Mouse (Mus musculus) central nervous system, embryonic 11.5 days (tissue): ENCODE measurements around the gene Git1. TPM values are rescaled to one million over a fixed set of nuclear protein-coding genes. Genes with fewer than 3 reads are reported as not detected.

ENCODE experiments used
- polyA plus RNA-seq: library from polyadenylated mRNA; depleted of rRNA; stranded (reverse); fragments of >200 nt; gene quantifications from 2 replicates; pipeline ENCODE4 v1.2.3, GENCODE M21; 2012; rRNA removed

The Git1 gene
- polyA plus RNA-seq, result 60.2 and 62.4 TPM in 2 replicates

GRCm38 (mm10) chr11:77493512-77494343 is at the start of gene Git1:
Gene Git1 (plus strand): TSS chr11:77493562.

GRCm38 (mm10) chr11:77462283-77463100 is 30.9 kb upstream of the Git1 start, which contains the start of gene Coro6:
Gene Coro6 (plus strand): TSS chr11:77462411.

GRCm38 (mm10) chr11:77489591-77490235 is 3.6 kb upstream of the Git1 start, which contains the start of gene Ankrd13b:
Gene Ankrd13b (minus strand): TSS chr11:77489678.

GRCm38 (mm10) chr11:77514832-77515636 is 21.7 kb downstream of the Git1 start, which contains the start of gene Abhd15:
Gene Abhd15 (plus strand): TSS chr11:77515121.

GRCm38 (mm10) chr11:77515637-77516552 is 22.5 kb downstream of the Git1 start, which contains the start of gene Trp53i13:
Gene Trp53i13 (minus strand): TSS chr11:77515980.

GRCm38 (mm10) chr11:77519043-77519442 is 25.7 kb downstream of the Git1 start, which contains the start of gene Gm10392:
Gene Gm10392 (minus strand): TSS chr11:77519198.

Other genes with a start within 250 kb of the Git1 start
- 1.4 and 3.8 TPM in 2 replicates for gene Coro6, start 31.2 kb upstream of the Git1 start, polyA plus RNA-seq
- gene Ankrd13b, start 3.9 kb upstream of the Git1 start, polyA plus RNA-seq, result 100 and 120 TPM in 2 replicates
- gene Abhd15, start 21.6 kb downstream of the Git1 start, polyA plus RNA-seq, result 0.73 and 0.77 TPM in 2 replicates
- gene Trp53i13, start 22.4 kb downstream of the Git1 start, polyA plus RNA-seq, result 17.9 and 19.1 TPM in 2 replicates
- not detected in 2 replicates for gene Gm10392, start 25.6 kb downstream of the Git1 start, polyA plus RNA-seq
- gene Taok1, start 114.3 kb downstream of the Git1 start, polyA plus RNA-seq, result 11.5 and 21.5 TPM in 2 replicates
- gene Nufip2, start 192.6 kb downstream of the Git1 start, polyA plus RNA-seq, result 16.5 and 24.0 TPM in 2 replicates
- 1.4 and 3.6 TPM in 2 replicates for gene Cryba1, start 231.7 kb downstream of the Git1 start, polyA plus RNA-seq